Mouse (Mus musculus) small intestine, adult 2 months (tissue): Measurements from ENCODE around the gene Ube2g2. TPM values are rescaled to one million over a fixed set of nuclear protein-coding genes. Genes with fewer than 3 reads are reported as not detected.

Experiments used
- H3K27ac ChIP-seq: fragments of 200-500 bp; 2 replicates; pipeline ENCODE4 v1.5.1; 2012; ENCODE audit warnings: low read depth, low read length, control low read depth, inconsistent platforms; ENCODE audit not compliant: insufficient read depth
- H3K27me3 ChIP-seq: fragments of 200-500 bp; 2 replicates; pipeline ENCODE4 v1.6.1; 2012; ENCODE audit warnings: mild to moderate bottlenecking, moderate library complexity, low read length, inconsistent platforms; ENCODE audit not compliant: control insufficient read depth, insufficient read depth
- H3K36me3 ChIP-seq: fragments of 200-500 bp; 2 replicates; pipeline ENCODE4 v1.6.1; 2012; ENCODE audit warnings: mild to moderate bottlenecking, low read length, control low read depth, inconsistent platforms; ENCODE audit not compliant: control insufficient read depth, insufficient read depth
- H3K4me1 ChIP-seq: fragments of 200-500 bp; 2 replicates; pipeline ENCODE4 v1.6.1; 2012; ENCODE audit warnings: low read length, inconsistent platforms, mixed read lengths; ENCODE audit not compliant: control insufficient read depth, insufficient read depth, insufficient read length
- H3K4me3 ChIP-seq: fragments of 200-500 bp; 2 replicates; pipeline ENCODE4 v1.5.1; 2012; ENCODE audit warnings: low read depth, mild to moderate bottlenecking, control low read depth, inconsistent platforms, low read length, moderate library complexity
- CTCF ChIP-seq: fragments of 200-500 bp; IDR thresholded peaks from 2 replicates; pipeline ENCODE4 v1.5.1; 2012; ENCODE audit warnings: low read depth, mild to moderate bottlenecking, control low read depth, inconsistent platforms, low read length, moderate library complexity, mixed read lengths; ENCODE audit not compliant: insufficient replicate concordance, insufficient read length; ENCODE audit errors: extremely low read depth
- POLR2A ChIP-seq: fragments of 200-500 bp; IDR thresholded peaks from 2 replicates; pipeline ENCODE4 v1.6.1; 2012; ENCODE audit warnings: low read depth, mild to moderate bottlenecking, control low read depth, inconsistent platforms, low read length, moderate library complexity
- WGBS: fragments of 180-500 bp; shearing (Covaris S2); methylation state at CpG from one replicate; pipeline ENCODE4 v1.1.7; 2018; 5-methylcytosine and 5-hydroxymethylcytosine counted together
- polyA plus RNA-seq: library from polyadenylated mRNA; depleted of rRNA; stranded (reverse); fragments of >200 nt; gene quantifications from 2 replicates; pipeline ENCODE4 v1.2.3, GENCODE M21; 2012

Ube2g2 gene
- polyA plus RNA-seq, 1 experiment = 20.9 TPM

DNA sequence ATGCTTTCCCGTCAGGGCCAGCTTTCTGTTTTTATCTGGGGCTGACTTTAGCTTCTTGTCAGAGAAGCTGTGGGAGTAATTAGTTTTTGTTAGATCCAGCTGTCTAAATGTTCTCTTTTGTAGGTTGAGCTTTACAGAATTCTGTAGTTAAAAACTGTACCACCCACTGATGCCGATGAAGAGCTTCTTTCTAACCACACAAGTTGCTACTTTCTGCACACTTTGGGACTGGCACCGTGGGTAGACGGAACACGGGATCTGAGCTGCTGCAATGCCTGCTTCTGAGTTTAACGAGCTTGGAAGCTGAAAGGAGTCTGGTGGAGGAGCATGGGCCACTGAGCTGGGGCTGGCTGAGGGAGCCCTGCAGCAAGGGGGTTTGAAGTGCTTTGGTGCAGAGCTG, 30.5 kb upstream of the Ube2g2 start:
- H3K27ac ChIP-seq = no peak overlapping the region
- TF ChIP-seq POLR2A (no peak), CTCF (no peak)
- no peak overlapping the region for H3K4me3 ChIP-seq
- no peaks in the 10 kb centered on the region for H3K27me3 ChIP-seq
- WGBS = 79% methylated on average over 6 of the region's 6 CpGs
- peaks cover 31% of the 10 kb centered on the region for H3K4me1 ChIP-seq
- peaks cover 79% of the 10 kb centered on the region for H3K36me3 ChIP-seq

- no peak overlapping the region for H3K27ac ChIP-seq
- H3K4me3 ChIP-seq = no peak overlapping the region
- H3K36me3 ChIP-seq = peaks cover 74% of the 10 kb centered on the region
- H3K4me1 ChIP-seq = peaks cover 3% of the 10 kb centered on the region
- 89% methylated on average over 2 of the region's 2 CpGs for WGBS
- TF ChIP-seq CTCF = no peak
- TF ChIP-seq POLR2A = no peak
- H3K27me3 ChIP-seq = no peaks in the 10 kb centered on the region
These were observed 26.0 kb upstream of the Ube2g2 start for GRCm38 (mm10) chr10:77596060-77596459.

DNA sequence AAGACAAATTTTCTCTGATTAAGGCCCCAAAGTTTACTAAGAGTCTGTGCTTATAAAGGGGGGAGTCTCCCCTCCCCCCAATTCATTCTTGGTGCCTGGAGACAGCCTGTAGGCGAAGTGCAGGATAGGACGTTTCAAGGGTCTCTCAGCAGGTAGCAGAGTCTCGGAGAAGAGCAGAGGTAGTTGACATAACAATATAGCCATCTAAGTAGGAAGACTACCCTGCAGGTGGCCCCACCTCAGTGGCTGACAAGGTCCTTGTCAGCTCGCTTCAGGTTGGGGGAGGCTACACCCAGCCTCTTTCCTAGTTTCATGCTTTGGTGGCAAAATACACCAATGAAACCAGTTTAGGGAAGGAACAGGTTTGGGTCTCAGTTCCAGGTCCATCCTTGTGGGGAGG, 19.1 kb upstream of the Ube2g2 start:
- Histone ChIP-seq H3K27ac (no peak overlapping the region), H3K4me1 (peaks cover 7% of the 10 kb centered on the region; the same call in 1 of the 2 replicates), H3K36me3 (peaks cover 12% of the 10 kb centered on the region), H3K27me3 (no peaks in the 10 kb centered on the region), H3K4me3 (no peak overlapping the region)
- no peak for TF ChIP-seq POLR2A
- no peak for TF ChIP-seq CTCF
- WGBS = 83% methylated on average over 4 of the region's 4 CpGs

GRCm38 (mm10) chr10:77604111-77604510, 18.0 kb upstream of the Ube2g2 start:
- Histone ChIP-seq H3K36me3 (peaks cover 2% of the 10 kb centered on the region), H3K4me3 (no peak overlapping the region), H3K27ac (no peak overlapping the region), H3K27me3 (no peaks in the 10 kb centered on the region), H3K4me1 (peaks cover 7% of the 10 kb centered on the region; the same call in 1 of the 2 replicates)
- TF ChIP-seq POLR2A (no peak), CTCF (no peak)
- 88% methylated on average over 6 of the region's 6 CpGs for WGBS

DNA sequence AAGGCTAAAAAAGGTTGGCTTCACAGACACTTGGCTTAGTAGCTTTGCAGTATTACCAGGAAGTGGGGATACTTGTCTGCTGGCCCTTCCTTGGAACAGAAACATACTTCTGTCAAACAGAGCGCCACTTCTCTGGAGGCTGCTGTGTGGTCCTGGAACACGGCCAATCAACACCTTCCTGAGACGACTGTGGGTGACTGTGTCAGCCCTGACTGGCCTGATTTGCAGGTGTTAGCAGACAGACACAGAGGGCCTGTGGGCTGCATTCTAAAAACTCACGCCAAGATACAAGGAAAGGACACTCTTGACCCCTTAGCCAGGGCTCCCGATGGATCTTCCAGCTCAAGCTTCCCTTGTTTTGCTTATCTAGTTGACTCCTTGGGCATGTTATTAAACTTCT, 17.1 kb upstream of the Ube2g2 start:
- Histone ChIP-seq H3K4me1 (peaks cover 7% of the 10 kb centered on the region; the same call in 1 of the 2 replicates), H3K27ac (no peak overlapping the region; the same call in 1 of the 2 replicates), H3K36me3 (peaks cover 4% of the 10 kb centered on the region; the same call in 1 of the 2 replicates), H3K27me3 (no peaks in the 10 kb centered on the region), H3K4me3 (no peak overlapping the region)
- WGBS = 35% methylated on average over 5 of the region's 5 CpGs
- TF ChIP-seq POLR2A = no peak
- TF ChIP-seq CTCF = no peak

DNA sequence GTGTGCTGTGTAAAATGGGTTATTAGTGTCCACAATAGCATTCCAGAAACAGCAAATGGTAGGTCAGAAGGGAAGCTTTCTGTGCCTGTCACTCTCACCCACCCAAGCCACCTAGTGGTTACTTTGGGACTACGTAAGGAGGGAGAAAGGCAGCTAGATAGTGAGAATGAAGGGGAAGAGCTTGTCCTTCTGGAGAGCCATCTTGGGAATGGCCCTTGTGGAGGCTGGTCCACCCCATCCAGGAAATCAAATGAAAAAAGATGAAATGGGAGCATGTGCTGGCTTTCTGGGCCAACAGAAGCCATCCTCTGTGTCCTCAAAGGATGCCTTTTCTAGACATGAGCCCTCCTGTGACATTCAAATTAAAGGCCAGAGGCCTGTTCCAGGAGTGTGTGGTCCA, 16.7 kb upstream of the Ube2g2 start:
- 14% methylated on average over 1 of the region's 1 CpGs for WGBS
- Histone ChIP-seq H3K27me3 (no peaks in the 10 kb centered on the region), H3K4me1 (peaks cover 7% of the 10 kb centered on the region; the same call in 1 of the 2 replicates), H3K4me3 (no peak overlapping the region), H3K27ac (peak overlapping the region; percentile 87), H3K36me3 (peaks cover 8% of the 10 kb centered on the region; the same call in 1 of the 2 replicates)
- TF ChIP-seq CTCF (peak; percentile 34; the same call in 1 of the 2 replicates), POLR2A (no peak)

- TF ChIP-seq CTCF (no peak), POLR2A (peak; percentile 78)
- under 1% methylated on average over 116 of the region's 119 CpGs for WGBS
- H3K36me3 ChIP-seq = peaks cover 16% of the 10 kb centered on the region
- peak within 1 kb of the TSS; percentile 83 for H3K4me3 ChIP-seq
- H3K27me3 ChIP-seq = no peaks in the 10 kb centered on the region
- H3K4me1 ChIP-seq = peaks cover 7% of the 10 kb centered on the region; the same call in 1 of the 2 replicates
- peak within 1 kb of the TSS; percentile 87 for H3K27ac ChIP-seq
These were observed 15.9 kb upstream of the Ube2g2 start, which contains the start of the genes Sumo3 and Gm49325 for GRCm38 (mm10) chr10:77605908-77606826. Sumo3 (plus strand) TSS chr10:77606097. Gm49325 (plus strand) TSS chr10:77606197.
